In the genomic region with DNA sequence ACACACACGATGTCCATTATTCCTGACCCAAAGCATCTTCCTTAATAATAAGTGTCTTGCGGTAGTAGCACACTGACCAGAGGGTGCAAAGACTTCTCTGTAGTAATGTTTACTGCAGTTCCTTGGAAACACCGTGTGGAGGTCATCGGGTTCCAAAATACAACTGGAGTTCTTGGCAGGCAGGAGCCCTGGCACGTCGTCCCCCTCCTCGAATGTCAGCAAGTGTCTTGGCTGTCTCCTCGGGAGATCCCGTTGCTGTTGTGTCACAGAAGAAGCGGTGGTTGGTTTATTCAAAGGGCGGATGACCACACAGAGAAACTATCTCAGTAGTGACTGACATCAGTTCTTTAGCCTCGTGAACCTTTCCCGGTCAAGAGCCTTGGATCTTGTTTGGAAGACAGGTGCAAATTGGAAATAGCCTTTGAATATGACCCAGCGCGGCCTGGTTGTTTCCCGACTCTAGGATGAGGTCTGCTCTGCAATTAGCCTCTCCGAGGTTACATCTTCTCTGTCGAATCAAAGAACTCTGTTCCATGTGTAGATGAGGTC, we compare ENCODE assay signal across 22 mouse cellular contexts. TPM values are rescaled to one million over a fixed set of nuclear protein-coding genes. Genes with fewer than 3 reads are reported as not detected.
DNase-seq lines count a peak whose midpoint lies in the region; ATAC-seq and TF ChIP-seq lines count a peak whose summit lies in the region.
"Had no signal": no experiment of that assay in that cellular context is flagged by ENCODE, and none has a peak within 500 bp of the region (broad histone marks: within the 10 kb centered on the region; RNA-seq: fewer than 3 reads in every experiment).

No protein-coding gene starts in this region.

- H3K4me1 ChIP-seq in hindbrain, postnatal 0 days (ENCODE audit: insufficient read depth, low read length): no peaks in the 10 kb centered on the region
- H3K4me1 ChIP-seq in hindbrain, embryonic 11.5 days (replicated peaks; ENCODE audit: control insufficient read depth, insufficient read depth, low read length): no peaks in the 10 kb centered on the region
- no peaks in the 10 kb centered on the region for H3K4me1 ChIP-seq in lung, embryonic 14.5 days (ENCODE audit: insufficient read depth)
- no peaks in the 10 kb centered on the region for H3K4me1 ChIP-seq in hindbrain, embryonic 16.5 days (ENCODE audit: control insufficient read depth, insufficient read depth, low read depth, low read length)
- H3K4me1 ChIP-seq: forebrain, embryonic 15.5 days; hindbrain, embryonic 10.5 days; neural tube, embryonic 15.5 days had no signal

- H3K9me3 ChIP-seq in hindbrain, postnatal 0 days (ENCODE audit: low read length): no peaks in the 10 kb centered on the region
- no peaks in the 10 kb centered on the region for H3K9me3 ChIP-seq in hindbrain, embryonic 11.5 days (ENCODE audit: control insufficient read depth, low read length)
- H3K9me3 ChIP-seq in lung, embryonic 14.5 days (ENCODE audit: low read depth, low read length): no peaks in the 10 kb centered on the region
- H3K9me3 ChIP-seq in hindbrain, embryonic 16.5 days (ENCODE audit: control insufficient read depth, low read length): no peaks in the 10 kb centered on the region
- H3K9me3 ChIP-seq: forebrain, embryonic 15.5 days; hindbrain, embryonic 10.5 days; neural tube, embryonic 15.5 days had no signal

- H3K27ac ChIP-seq in hindbrain, postnatal 0 days: no peak overlapping the region
- no peak overlapping the region for H3K27ac ChIP-seq in hindbrain, embryonic 11.5 days (ENCODE audit: low read depth, low read length)
- H3K27ac ChIP-seq in lung, embryonic 14.5 days (ENCODE audit: low read depth): no peak overlapping the region
- no peak overlapping the region for H3K27ac ChIP-seq in hindbrain, embryonic 16.5 days (ENCODE audit: low read depth, low read length)
- H3K27ac ChIP-seq: forebrain, embryonic 15.5 days; hindbrain, embryonic 10.5 days; liver, embryonic 14.5 days; neural tube, embryonic 15.5 days; stomach, postnatal 0 days had no signal

- no peak for TF ChIP-seq CTCF in hindbrain, postnatal 0 days (IDR thresholded peaks at IDR 0.05; ENCODE audit: low read depth)
- TF ChIP-seq CTCF in lung, embryonic 14.5 days (IDR thresholded peaks at IDR 0.05; ENCODE audit: low read depth): no peak

- no peak overlapping the region for H3K4me2 ChIP-seq in hindbrain, postnatal 0 days (ENCODE audit: low read depth, low read length)
- H3K4me2 ChIP-seq in hindbrain, embryonic 11.5 days (replicated peaks; ENCODE audit: low read depth, low read length): no peak overlapping the region
- no peak overlapping the region for H3K4me2 ChIP-seq in lung, embryonic 14.5 days
- H3K4me2 ChIP-seq in hindbrain, embryonic 16.5 days (ENCODE audit: low read length): no peak overlapping the region
- H3K4me2 ChIP-seq: forebrain, embryonic 15.5 days; neural tube, embryonic 15.5 days had no signal

- ATAC-seq in hindbrain, postnatal 0 days: no peak
- no peak for ATAC-seq in hindbrain, embryonic 11.5 days (ENCODE audit: low FRiP score)
- ATAC-seq in lung, embryonic 14.5 days (ENCODE audit: insufficient read depth): no peak
- ATAC-seq in hindbrain, embryonic 16.5 days: no peak
- ATAC-seq: forebrain, embryonic 15.5 days had no signal

- DNase-seq in hindbrain, postnatal 0 days (ENCODE audit: low spot score): peak; percentile 42
- no peak for DNase-seq in hindbrain, embryonic 11.5 days (ENCODE audit: low spot score)
- DNase-seq in gastrocnemius, postnatal 36 days: peak; percentile 81 to 84
- peak; percentile 41 for DNase-seq in lung, embryonic 14.5 days
- DNase-seq in ovary, postnatal 36 days (ENCODE audit: low spot score): peak; percentile 30
- DNase-seq in spleen, postnatal 14 days (ENCODE audit: low spot score in 2 of 2): no peak
- DNase-seq: adrenal gland, adult 8-10 months; cerebellum, adult 8-10 months; embryo, embryonic 11 days; kidney, adult 18-20 months; kidney, postnatal 4 days; thymus, postnatal 25 days had no signal

- intact Hi-C loops in gastrocnemius, postnatal 36 days (cut with DNase I): loop anchor here (5.0 kb wide), 2 partner anchors 62 to 87 kb away; no protein-coding TSS in a partner anchor

- H3K27me3 ChIP-seq in hindbrain, postnatal 0 days (ENCODE audit: insufficient read depth, low read length): no peaks in the 10 kb centered on the region
- H3K27me3 ChIP-seq in hindbrain, embryonic 11.5 days (ENCODE audit: control insufficient read depth, insufficient read depth, low read length): no peaks in the 10 kb centered on the region
- no peaks in the 10 kb centered on the region for H3K27me3 ChIP-seq in lung, embryonic 14.5 days (ENCODE audit: insufficient read depth, low read length)
- H3K27me3 ChIP-seq in hindbrain, embryonic 16.5 days (replicated peaks; ENCODE audit: control insufficient read depth, insufficient read depth, low read length): no peaks in the 10 kb centered on the region
- H3K27me3 ChIP-seq: forebrain, embryonic 15.5 days; neural tube, embryonic 15.5 days had no signal

- peaks cover 42% of the 10 kb centered on the region for H3K36me3 ChIP-seq in hindbrain, postnatal 0 days (ENCODE audit: insufficient read depth, low read length)
- H3K36me3 ChIP-seq in hindbrain, embryonic 11.5 days (ENCODE audit: control insufficient read depth, insufficient read depth, low read length): peaks cover 20% of the 10 kb centered on the region; the same call in 1 of the 2 replicates
- peaks cover 89% of the 10 kb centered on the region for H3K36me3 ChIP-seq in lung, embryonic 14.5 days (ENCODE audit: insufficient read depth)
- peaks cover 21% of the 10 kb centered on the region for H3K36me3 ChIP-seq in hindbrain, embryonic 16.5 days (ENCODE audit: control insufficient read depth, insufficient read depth, low read length)

- H3K4me3 ChIP-seq in hindbrain, postnatal 0 days (ENCODE audit: low read length): no peak overlapping the region
- no peak overlapping the region for H3K4me3 ChIP-seq in hindbrain, embryonic 11.5 days (ENCODE audit: low read depth, low read length)
- H3K4me3 ChIP-seq in lung, embryonic 14.5 days (ENCODE audit: low read depth, low read length): no peak overlapping the region
- H3K4me3 ChIP-seq in hindbrain, embryonic 16.5 days (ENCODE audit: low read length): no peak overlapping the region
- H3K4me3 ChIP-seq: erythroblast, embryonic 14.5 days; forebrain, embryonic 15.5 days; hindbrain, embryonic 10.5 days; neural tube, embryonic 15.5 days had no signal

- WGBS in hindbrain, postnatal 0 days: 72% methylated on average over 18 of the region's 18 CpGs
- WGBS in hindbrain, embryonic 11.5 days: 93% methylated on average over 18 of the region's 18 CpGs
- 76% methylated on average over 18 of the region's 18 CpGs for WGBS in lung, embryonic 14.5 days
- 79% methylated on average over 18 of the region's 18 CpGs for WGBS in hindbrain, embryonic 16.5 days

- H3K9ac ChIP-seq in hindbrain, postnatal 0 days (replicated peaks; ENCODE audit: low read length): no peak overlapping the region
- H3K9ac ChIP-seq in hindbrain, embryonic 11.5 days (ENCODE audit: low read depth, low read length): no peak overlapping the region
- no peak overlapping the region for H3K9ac ChIP-seq in lung, embryonic 14.5 days
- no peak overlapping the region for H3K9ac ChIP-seq in hindbrain, embryonic 16.5 days (ENCODE audit: low read depth, low read length)
- H3K9ac ChIP-seq: forebrain, embryonic 15.5 days; liver, embryonic 14.5 days; neural tube, embryonic 15.5 days had no signal

RNA-seq across cellular contexts. Expression of gene Pgpep1l, which starts 48.4 kb away (rescaled TPM):
- total RNA-seq in hindbrain, postnatal 0 days (2014; rRNA removed): 0.68 TPM in 1 of 2 replicates, not detected in the other
- 0.24 TPM in 1 of 2 replicates, not detected in the other for polyA plus RNA-seq in hindbrain, postnatal 0 days (2015; fragmentation: Nextera tagmentation; extraction: Ambion mirVana)
- polyA plus RNA-seq in hindbrain, embryonic 11.5 days (2014; fragmentation: Nextera tagmentation; extraction: Ambion mirVana): not detected in 2 replicates
- 1 to 10 TPM; 4.6 to 5.4 TPM for total RNA-seq in gastrocnemius, postnatal 36 days (2021)
- polyA plus RNA-seq in lung, embryonic 14.5 days (2014; fragmentation: Nextera tagmentation; extraction: Ambion mirVana): not detected in 2 replicates
- not detected in 2 replicates for polyA plus RNA-seq in hindbrain, embryonic 16.5 days (2015; fragmentation: Nextera tagmentation; extraction: Ambion mirVana)
- total RNA-seq: G1E; megakaryocyte-erythroid progenitor cell, adult 5-6 weeks had no signal
- polyA plus RNA-seq: erythroblast, embryonic 14.5 days; forebrain, embryonic 15.5 days; hindbrain, embryonic 10.5 days; limb, embryonic 11.5 days; liver, embryonic 14.5 days; neural tube, embryonic 15.5 days; stomach, postnatal 0 days had no signal

RNA-seq across cellular contexts. Expression of gene Fam169b, which starts 58.0 kb away (rescaled TPM):
- 0.21 TPM in 1 of 2 replicates, not detected in the other for total RNA-seq in hindbrain, postnatal 0 days (2014; rRNA removed)
- polyA plus RNA-seq in hindbrain, postnatal 0 days (2015; fragmentation: Nextera tagmentation; extraction: Ambion mirVana): 0.15 TPM in 1 of 2 replicates, not detected in the other
- 0.21 and 0.36 TPM in 2 replicates for polyA plus RNA-seq in hindbrain, embryonic 11.5 days (2014; fragmentation: Nextera tagmentation; extraction: Ambion mirVana)
- total RNA-seq in gastrocnemius, postnatal 36 days (2021): under 1 TPM; 0.10 to 0.48 TPM
- 0.54 and 1.5 TPM in 2 replicates for polyA plus RNA-seq in lung, embryonic 14.5 days (2014; fragmentation: Nextera tagmentation; extraction: Ambion mirVana)
- polyA plus RNA-seq in hindbrain, embryonic 16.5 days (2015; fragmentation: Nextera tagmentation; extraction: Ambion mirVana): 0.26 TPM in 1 of 2 replicates, not detected in the other
- polyA plus RNA-seq: erythroblast, embryonic 14.5 days; forebrain, embryonic 15.5 days; G1E had no signal

Comparison
In these comparisons a context has a peak if more than half of its experiments do, and no peak if none do; other contexts are left out.
1. DNase-seq: peak in hindbrain, postnatal 0 days (single experiment), gastrocnemius, postnatal 36 days (2 of 2), lung, embryonic 14.5 days (single experiment) and ovary, postnatal 36 days (single experiment); none in hindbrain, embryonic 11.5 days (single experiment) and spleen, postnatal 14 days (0 of 2).